Mouse (Mus musculus) cortical plate, adult 2 months (tissue): ENCODE data around the gene Krtap4-7.

Source experiments
- CTCF ChIP-seq: fragments of 200-500 bp; IDR thresholded peaks from 2 replicates; pipeline ENCODE4 v1.5.1; 2011; ENCODE audit warnings: mild to moderate bottlenecking, control low read depth, low read length; ENCODE audit not compliant: insufficient read depth; ENCODE audit errors: extremely low read depth
- POLR2A ChIP-seq: fragments of 200-500 bp; IDR thresholded peaks from 2 replicates; pipeline ENCODE4 v1.6.1; 2011; ENCODE audit warnings: mild to moderate bottlenecking, low read length, control low read depth; ENCODE audit not compliant: insufficient read depth; ENCODE audit errors: extremely low read depth

DNA sequence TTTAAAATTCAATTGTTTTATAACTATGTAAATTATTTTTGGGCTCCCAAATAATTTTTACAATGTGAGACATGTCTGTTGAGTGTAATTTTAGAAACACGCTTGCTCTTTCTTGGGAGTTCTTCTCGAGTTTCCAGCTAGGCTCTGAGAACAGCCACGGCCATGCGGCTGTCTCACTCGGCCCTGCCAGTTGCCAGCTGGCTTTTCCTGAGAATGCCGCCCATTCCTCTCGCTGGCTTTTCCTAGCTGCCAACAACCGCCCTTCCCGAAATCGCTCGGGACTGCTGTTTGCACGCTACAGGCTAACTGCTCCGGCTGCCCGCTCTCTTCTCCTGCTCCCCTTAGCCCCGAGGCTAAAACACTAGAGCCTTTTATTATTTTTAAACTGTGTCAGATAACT lies 2.6 kb upstream of the Krtap4-7 start:
- TF ChIP-seq POLR2A = no peak
- TF ChIP-seq CTCF = no peak
